Mouse (Mus musculus): ENCODE results near the gene Ppl. TPM values are rescaled to one million over a fixed set of nuclear protein-coding genes. Genes with fewer than 3 reads are reported as not detected.

The Ppl gene
- not detected in 2 replicates for total RNA-seq (2014; fragmentation: Nextera tagmentation)
- total RNA-seq (2017), result not detected in 2 replicates

DNA sequence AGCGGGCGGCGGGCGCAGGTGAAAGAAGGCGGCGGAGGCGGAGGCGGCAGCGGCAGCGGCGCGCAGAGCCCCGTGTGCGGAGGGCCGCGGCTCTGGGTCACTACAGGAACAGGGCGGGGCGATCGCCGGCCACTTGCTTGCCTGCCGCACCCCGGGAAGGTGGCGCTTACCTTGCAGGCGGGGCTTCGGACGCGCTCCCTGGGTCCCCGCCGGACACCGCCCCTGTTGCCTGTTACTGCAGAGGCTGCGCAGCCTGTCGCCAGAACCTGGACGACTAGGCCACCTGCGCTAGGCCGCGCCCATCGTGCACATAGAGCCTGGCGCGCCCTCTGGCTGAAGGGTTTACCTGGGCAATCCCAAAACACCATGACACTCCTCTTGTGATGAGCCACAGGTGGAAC lies at the start of gene Ppl:
Gene Ppl, minus strand, starts transcription at position 21 of the 401 bp plus-strand sequence.
- ATAC-seq (replicated peaks; ENCODE audit: poor library complexity, severe bottlenecking), result peak; percentile 68

DNA sequence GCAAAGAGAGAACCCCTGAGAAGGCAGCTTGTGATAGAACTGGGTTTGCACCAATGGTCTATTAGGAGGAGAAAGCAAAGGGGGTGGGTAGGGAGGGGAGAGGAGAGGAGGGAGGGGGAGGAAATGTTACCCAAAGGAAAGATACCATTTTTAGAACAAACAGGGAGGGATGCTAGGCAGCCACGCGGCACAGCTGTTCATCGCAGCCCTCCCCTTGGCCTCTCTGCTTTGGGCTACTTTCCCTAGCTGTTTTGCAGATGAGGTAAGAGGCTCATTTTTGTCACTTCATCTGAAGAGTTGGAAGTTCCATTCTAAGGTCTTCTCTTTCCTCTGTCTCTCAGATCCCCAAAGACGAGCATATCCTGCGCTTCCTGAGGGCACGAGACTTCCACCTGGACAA lies 40.4 kb upstream of the Ppl start:
- no peak for ATAC-seq (replicated peaks; ENCODE audit: poor library complexity, severe bottlenecking)

DNA sequence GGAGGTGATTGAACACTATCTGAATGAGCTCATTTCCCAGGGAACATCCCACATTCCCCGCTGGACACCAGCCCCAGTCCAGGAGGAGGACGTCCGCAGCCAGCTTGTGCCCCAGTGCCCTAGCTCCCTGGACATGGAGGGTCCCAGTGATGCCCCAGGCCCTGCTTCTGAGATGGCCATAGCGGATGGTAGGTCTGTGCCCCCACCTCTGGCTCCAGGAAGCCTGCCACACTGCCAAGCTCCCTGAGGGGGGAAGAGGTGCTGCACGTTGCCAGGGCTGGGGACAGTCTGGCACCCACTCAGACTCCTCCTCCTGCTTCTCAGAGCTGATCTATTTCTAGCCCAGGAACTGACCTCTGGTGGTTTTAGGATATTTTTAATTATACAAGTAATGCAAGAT lies 36.6 kb upstream of the Ppl start:
- ATAC-seq (replicated peaks; ENCODE audit: poor library complexity, severe bottlenecking), result no peak

DNA sequence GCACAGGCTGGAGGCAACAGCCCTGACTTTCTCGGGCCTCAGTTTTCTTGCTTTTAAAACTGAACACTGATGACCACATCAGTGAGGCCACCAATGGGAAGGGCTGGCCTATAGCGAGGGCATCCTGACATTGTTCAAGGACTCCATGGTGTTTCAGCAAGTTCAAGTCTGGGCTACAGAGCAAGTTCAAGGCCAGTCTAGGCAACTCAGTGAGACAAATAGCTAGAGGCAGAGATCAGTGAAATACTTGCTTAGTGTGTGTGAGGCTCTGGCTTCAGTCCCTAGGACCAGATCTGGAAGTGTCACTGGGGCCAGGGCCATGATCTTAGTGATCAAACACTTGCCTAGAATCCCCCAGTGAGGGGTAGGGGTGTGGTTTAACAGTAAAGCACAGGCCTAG lies 35.8 kb upstream of the Ppl start:
- ATAC-seq (replicated peaks; ENCODE audit: poor library complexity, severe bottlenecking), result no peak

DNA sequence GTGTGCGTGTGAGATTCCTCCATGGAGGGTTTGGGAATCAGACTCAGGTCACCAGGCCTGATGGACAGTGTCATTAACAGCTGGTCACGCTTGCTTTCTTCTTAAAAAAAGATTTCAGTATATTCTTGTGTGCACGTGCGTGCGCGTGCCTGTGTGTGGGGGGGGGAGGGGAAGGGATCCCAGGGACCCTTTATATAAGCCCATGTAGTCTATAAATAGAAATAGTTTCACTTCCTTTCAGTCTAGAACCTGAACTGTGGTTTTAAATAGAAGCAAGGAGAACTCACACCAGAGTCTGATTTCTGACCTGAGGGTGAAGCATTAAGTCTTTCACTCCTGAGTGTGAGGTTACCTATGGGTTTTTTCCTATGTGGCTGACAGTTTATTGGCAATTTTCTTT lies 32.1 kb upstream of the Ppl start:
- ATAC-seq (replicated peaks; ENCODE audit: poor library complexity, severe bottlenecking), result peak; percentile 39; the same call in 1 of the 2 replicates

DNA sequence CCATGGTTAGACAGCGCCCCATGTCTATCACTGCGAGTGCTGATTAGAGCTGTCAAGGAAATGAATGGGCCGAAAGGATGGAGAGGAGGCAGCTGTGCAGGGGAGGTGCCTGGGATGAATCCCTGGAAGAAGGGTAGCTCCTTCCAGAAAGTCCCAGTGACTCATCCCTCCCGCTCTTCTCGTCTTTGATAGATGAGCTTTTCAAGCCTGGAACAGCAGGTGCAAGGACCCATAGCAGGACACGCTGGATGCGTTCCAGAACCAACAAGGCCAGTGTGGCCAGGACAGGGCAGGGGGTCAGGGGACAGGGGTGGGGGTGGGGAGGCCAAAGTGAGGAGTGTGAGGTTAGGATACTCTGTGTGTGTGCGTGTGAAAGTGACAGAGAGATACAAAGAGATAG lies 27.0 kb upstream of the Ppl start:
- no peak for ATAC-seq (replicated peaks; ENCODE audit: poor library complexity, severe bottlenecking)

DNA sequence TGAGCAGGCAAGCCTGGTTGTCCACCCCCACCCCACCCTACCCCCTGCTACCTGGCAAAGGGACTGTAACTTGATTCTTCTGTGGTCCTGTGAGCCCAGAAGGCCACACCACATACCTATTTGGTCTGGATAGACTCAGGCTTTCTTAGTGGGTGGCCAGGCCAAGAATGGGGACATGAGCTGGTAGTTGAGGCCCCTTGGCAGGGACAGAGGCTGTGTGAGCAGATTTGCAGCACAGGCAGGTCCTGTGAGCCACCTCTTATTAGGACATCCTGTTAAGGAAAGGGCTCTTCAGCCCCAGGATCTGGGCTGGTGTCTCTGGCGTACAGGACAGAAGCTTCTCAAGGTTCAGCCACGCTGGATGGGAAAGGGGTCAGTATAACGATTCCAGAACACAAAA lies 24.9 kb upstream of the Ppl start:
- ATAC-seq (replicated peaks; ENCODE audit: poor library complexity, severe bottlenecking), result no peak

DNA sequence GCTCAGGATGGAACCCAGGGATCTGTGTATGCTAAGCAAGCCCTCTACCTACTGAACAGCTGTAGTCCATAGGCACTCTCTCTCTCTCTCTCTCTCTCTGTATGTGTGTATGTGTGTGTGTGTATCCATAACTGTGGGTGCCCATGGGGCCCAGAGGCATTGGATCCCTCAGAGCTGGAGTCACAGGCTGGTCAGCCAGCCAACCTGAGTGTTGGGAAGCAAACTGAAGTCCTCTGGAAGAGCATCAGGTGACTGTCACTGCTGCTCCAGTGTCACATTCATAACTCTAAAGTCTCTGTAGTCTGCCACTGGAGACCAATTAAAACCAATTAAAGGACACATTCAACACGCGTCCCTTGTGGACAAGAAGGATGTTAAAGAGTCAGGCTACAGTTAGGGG lies 24.3 kb upstream of the Ppl start:
- ATAC-seq (replicated peaks; ENCODE audit: poor library complexity, severe bottlenecking), result no peak

DNA sequence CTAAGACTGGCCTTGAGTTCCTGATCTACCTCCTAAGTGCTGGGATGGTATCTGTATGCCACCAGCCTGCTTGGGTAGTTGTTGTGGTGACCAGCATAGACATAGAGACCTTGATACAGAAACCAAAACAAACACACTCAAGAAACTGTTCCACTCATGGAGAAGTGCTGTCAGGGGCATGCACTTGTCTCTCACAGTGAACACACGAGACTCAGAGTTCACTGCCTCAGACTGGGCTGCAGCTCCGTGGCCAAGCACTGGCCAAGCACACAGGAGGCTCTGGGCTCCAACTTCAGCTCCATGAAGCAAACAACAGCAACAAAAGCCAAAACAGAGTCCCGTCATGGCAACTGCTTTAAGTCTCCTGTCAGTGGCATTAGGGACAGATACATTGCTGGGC lies 22.8 kb upstream of the Ppl start:
- no peak for ATAC-seq (replicated peaks; ENCODE audit: poor library complexity, severe bottlenecking)

DNA sequence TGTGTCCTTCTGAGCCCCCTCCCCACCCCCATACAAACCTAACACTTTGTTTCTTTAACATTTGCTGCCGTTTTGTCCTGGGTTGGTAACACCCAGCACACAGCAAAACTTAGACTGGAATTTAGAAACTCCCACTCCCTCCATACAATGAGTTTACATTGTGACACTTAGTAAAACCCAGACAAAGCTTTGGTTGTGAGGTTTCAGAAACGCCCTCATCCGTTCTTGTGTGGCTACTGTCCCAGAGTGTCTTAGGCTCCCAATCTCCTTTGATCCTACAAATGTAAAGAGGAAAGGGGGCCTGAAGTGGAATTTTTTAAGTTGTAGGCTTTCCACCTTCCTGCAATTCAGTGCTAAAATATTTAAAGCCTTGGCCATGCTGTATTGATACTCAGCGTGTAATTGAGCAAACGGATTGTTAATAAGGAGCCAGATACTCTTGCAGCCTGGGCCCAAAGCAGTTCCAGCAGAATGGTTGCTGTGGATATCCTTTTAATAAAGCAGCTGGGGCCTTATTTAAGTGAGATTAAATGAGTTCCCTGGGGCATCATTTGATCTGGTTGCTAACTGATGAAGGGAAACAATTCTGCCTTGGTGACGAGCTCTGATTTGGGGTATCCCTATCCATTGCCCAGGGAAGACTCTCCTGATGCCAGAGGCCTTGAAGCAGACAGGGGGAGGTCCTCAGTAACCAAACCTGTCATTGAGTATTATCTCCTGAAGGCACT lies 21.2 kb upstream of the Ppl start:
- no peak for ATAC-seq (replicated peaks; ENCODE audit: poor library complexity, severe bottlenecking)

DNA sequence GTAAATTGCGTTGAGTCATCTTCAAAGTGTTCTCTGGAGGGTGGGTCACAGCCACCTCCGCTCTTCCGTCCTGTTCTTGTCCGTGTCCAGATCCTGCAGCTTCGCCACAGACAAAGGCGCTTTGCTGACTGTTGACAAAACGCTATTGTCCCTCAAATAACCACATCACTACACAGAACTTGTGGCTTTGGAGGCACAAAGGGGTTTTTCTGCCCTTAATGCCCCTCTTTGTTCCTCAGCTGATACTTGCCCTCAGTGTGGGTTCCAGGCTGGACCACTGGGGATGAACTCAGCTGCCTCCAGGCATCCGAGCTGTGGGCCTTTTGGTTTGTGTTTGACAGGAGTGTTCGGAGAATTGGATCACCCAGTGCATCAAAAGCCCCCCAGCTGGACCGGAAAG lies 18.3 kb upstream of the Ppl start:
- ATAC-seq (replicated peaks; ENCODE audit: poor library complexity, severe bottlenecking), result no peak

DNA sequence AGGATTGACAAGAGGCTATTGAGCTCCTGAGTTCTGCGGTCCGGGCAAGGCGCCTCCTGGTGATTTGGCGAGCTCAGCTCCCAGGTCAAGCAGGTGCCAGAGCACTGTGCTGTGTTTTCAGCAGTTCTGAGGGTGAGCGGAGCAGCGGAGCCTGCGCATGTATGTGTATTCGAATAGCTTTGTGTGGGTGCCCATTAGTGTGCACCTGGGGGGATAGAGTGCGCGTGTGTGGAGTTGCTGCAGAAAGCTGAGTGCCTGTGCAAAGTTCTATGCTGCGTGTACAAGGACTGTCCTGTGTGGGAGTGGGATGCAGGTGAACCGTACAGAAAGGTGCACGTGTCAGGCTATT lies 14.8 kb upstream of the Ppl start, which contains the start of gene Sec14l5:
Gene Sec14l5, plus strand, starts transcription at position 73 of the 349 bp plus-strand sequence.
- no peak for ATAC-seq (replicated peaks; ENCODE audit: poor library complexity, severe bottlenecking)

DNA sequence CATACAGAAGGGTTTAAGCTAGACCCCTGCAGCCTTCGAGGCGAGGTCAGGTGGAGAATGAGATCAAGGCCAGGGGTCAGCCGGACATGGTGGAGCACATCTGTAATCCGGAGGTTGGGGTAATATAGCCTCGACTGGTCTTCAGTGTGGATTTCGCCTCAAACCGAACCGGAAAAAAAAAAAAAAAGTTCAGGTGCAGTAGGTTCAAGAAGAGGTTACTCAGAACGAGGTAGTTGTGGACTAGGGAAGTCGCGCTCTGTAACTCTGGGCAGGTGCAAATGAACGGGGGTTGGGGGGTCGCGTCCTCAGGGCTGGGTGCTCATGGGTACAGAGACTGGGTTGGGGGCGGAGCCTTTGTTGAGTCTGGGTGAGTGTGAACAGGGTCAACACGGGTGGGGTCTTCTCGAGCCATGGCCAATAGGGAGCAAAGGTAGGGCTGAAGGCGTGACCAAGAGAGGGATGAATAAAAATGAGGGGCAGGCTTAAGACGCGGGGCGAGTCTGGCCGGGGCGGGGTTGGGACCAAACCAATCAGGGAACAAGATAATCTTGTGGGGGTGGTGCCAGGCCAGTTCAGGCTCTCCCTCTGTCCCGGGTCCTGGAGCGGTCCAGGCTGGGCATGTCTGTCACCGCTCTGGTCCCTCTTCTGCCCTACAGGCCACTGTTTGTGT lies 14.3 kb upstream of the Ppl start:
- ATAC-seq (replicated peaks; ENCODE audit: poor library complexity, severe bottlenecking), result peak; percentile 94

DNA sequence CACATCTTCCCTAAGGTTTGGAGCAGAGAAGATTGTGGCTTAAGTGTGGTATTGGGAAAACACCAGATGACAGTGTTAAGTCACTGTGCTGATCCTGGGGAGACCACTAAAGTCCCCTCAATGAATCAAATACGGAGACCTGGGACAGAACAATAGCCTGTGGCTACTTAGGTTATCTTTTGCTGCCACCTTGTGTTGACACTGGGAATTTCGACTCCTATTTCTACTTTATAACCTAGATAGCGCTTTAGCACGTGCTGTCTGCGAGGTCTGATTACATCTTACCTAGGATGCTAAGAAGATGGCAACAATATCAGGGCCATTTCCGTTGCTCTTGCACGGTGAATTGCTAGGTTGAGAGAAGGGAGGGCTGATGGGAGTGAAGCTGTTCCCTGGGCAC lies 13.3 kb upstream of the Ppl start:
- ATAC-seq (replicated peaks; ENCODE audit: poor library complexity, severe bottlenecking), result peak; percentile 67

DNA sequence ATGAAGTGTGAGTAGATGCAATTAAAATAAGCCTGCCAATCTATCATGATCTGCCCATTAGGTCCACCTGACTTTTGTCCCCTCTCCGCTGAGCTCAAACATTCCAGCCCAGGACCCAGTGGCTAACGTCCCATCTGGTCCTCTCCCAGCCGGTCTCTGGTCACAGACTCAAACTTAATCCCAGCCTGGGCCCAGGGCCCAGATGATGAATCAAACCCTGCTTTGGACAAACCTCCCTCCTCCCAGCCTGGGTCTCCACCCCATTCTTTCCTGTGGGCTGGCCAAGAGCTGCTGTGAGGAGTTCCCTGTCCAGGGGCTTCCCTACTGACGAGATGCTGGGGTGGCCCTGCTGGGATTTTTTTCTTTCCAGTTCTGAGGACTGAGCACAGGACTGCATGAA lies 7.5 kb upstream of the Ppl start:
- ATAC-seq (replicated peaks; ENCODE audit: poor library complexity, severe bottlenecking), result no peak

DNA sequence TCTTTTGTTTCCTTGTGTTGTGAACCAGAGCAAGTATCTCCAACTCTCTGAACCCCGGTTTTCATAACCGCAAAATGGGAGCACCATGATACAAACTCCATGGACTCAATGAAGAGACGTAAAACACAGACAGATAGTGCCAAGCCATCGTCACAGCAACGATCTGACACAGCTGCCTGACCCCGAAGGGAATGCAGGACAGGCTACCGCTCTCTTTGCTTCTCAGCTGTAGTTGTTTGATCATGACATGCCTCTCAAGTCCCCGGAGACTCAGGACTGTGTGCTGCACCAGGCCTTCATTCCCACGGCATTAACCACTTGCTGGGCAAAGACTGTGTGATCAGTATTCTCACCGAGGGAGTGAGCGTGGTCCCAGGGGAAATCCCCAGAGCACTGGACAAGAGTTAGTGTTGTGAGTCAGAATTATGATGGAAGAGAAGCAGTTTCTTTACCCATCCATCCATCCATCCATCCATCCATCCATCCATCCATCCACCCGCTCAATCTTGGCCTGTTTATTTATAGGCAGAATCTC lies 4.9 kb upstream of the Ppl start:
- no peak for ATAC-seq (replicated peaks; ENCODE audit: poor library complexity, severe bottlenecking)

DNA sequence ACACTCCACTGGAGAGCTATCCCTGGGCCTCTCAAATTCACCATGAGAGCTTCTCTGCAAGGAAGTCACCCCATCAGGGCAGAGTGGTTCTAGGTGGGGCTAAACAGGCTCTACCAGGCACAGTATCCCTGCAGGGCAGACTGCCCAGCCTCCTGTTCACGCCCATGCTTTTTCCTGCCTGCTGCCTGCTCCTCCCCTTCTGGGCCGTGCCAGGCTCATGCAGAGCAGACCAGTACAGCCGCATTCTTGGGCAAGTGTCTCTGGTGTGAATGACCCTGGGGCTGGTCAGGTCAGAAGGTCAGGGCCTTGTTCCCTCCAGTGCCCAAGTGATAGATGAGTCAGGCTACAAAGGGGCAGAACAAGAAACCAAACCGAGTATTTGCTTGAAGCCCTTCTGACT lies 4.3 kb upstream of the Ppl start:
- ATAC-seq (replicated peaks; ENCODE audit: poor library complexity, severe bottlenecking), result no peak

DNA sequence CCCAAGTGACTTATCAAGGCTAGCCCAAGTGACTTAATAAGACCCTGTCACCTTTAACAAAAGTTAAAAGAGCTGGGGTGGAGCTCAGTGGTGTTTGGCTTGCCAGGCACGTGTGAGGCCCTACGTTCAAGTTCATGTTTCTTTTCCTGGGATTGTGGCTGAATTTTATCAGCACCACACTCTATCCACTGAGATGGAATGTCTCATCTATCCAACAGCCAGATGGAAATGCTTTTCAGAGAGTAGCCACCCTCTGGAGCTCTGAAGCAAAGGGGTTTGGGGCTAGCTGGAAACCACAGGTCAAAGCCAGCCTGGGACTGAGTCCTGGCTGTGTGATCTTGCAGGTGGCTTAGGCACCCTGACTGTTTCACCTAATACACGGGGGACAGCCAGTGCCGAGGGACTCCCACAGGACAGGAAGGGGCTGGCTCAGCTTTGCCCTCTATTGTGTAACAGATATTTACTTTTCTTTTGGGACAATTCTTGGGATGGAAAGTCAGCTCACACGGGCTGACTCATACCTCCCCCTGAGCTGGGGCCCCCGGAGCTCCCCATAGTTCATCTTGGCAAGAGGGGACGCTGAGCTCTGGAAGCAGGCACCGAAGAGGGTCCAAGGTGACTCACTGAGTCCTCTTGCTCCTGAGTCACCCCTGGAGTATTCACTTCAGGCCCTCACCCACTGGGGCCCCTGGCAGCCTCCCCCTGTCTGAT lies 3.5 kb upstream of the Ppl start:
- ATAC-seq (replicated peaks; ENCODE audit: poor library complexity, severe bottlenecking), result no peak

DNA sequence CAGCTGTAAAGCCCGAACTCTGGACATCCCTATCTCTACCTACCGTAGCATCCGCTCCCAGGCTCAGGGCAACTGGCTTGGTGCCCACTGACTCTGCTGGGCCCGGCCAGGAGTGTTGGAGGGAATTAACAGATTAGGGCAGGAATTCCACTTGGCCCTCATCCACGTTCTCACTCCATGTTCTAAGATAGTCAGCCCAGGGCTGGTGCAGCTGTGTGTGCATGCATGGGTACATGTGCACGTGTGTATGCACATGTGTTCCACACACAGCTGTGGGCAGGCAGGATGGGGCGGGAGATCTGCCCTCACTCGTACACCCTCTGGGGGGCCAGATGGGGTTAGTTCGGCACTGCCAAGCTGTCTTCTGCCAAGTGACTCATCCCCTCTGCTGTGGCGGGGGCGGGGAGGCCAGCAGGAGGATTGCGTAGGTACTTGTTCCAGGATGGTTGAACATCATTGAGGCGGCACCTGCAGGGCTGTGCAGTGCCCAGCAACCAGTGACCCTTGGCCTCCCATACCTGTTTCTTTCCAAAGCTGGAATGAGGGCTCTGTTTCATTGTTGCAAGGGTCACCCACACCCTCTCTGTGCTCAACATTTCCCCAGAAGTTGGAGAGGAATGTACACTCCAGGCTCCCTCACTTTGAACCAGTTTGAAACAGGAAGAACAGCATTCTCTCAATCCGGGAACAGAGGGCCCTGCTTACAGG lies 2.6 kb upstream of the Ppl start:
- no peak for ATAC-seq (replicated peaks; ENCODE audit: poor library complexity, severe bottlenecking)

DNA sequence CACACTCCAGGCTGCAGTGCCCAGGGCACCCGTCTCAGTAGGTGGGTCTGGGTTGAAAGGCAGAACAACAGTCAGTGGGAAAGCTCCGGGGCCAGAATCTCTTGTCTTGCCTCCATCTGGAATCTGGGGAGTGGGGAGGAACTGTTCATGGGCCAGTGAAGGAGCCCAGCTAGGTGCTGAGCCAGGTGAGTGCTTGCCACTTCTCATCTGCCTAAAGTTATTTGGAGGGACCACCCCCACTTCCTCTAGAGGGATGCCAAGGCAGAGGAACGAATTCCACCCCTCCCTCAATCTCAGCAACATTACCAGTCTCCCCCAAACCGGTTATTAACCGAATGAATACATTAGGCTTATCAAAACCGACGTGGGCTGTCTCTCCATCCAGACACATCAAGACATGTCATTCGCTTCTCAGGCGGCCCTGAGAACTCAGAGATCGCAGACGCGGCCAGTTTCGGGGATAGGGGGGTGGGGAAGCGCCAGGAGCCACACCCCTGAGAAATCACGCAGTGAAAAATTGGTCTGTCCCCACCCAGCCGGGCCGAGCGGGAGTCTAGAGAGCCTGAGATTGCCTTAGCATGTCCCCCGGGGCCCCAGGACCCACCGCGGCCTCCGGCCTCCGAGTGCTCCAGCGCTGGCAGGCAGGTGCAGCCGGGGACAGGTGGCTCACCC lies 834 bp downstream of the Ppl start:
- ATAC-seq (replicated peaks; ENCODE audit: poor library complexity, severe bottlenecking), result no peak
